Mouse (Mus musculus) heart, embryonic 15.5 days (tissue): ENCODE measurements at regions not wholly inside any gene's neighbourhood (a gene's known extent, or its start where the extent isn't known, plus 50 kb on each side); places are given as distances from the start of the nearest gene placed in this dataset.
"Not testable (repeated sequence)": the region's sequence is repeated elsewhere in the genome, so short reads cannot be mapped to it uniquely, and the experiment has no call there.

ENCODE experiments used
- ATAC-seq: fragments of 200-750 bp; cut with Nextera tagmentation; replicated peaks from 2 replicates; pipeline ENCODE4 v1.8.0; 2017; ENCODE audit warnings: low read depth, moderate TSS enrichment; ENCODE audit not compliant: insufficient number of reproducible peaks, insufficient read depth, low FRiP score
- H3K27ac ChIP-seq: fragments of 300-500 bp; sonication (generic); 2 replicates; pipeline ENCODE4 v1.5.1; 2015; ENCODE audit warnings: mild to moderate bottlenecking, inconsistent platforms
- H3K27me3 ChIP-seq: fragments of 300-500 bp; sonication (generic); 2 replicates; pipeline ENCODE4 v1.6.1; 2015; ENCODE audit warnings: inconsistent platforms
- H3K36me3 ChIP-seq: fragments of 300-500 bp; sonication (generic); 2 replicates; pipeline ENCODE4 v1.6.1; 2015; ENCODE audit warnings: mild to moderate bottlenecking, inconsistent platforms
- H3K4me1 ChIP-seq: fragments of 300-500 bp; sonication (generic); replicated peaks from 2 replicates; pipeline ENCODE4 v1.6.1; 2015; ENCODE audit warnings: inconsistent platforms
- H3K4me2 ChIP-seq: fragments of 300-500 bp; sonication (generic); 2 replicates; pipeline ENCODE4 v1.6.1; 2015; ENCODE audit warnings: inconsistent platforms, mild to moderate bottlenecking, moderate library complexity
- H3K4me3 ChIP-seq: fragments of 300-500 bp; sonication (generic); 2 replicates; pipeline ENCODE4 v1.5.1; 2015; ENCODE audit warnings: mild to moderate bottlenecking, inconsistent platforms
- H3K9ac ChIP-seq: fragments of 300-500 bp; sonication (generic); 2 replicates; pipeline ENCODE4 v1.6.1; 2015; ENCODE audit warnings: mild to moderate bottlenecking, inconsistent platforms
- H3K9me3 ChIP-seq: fragments of 300-500 bp; sonication (generic); replicated peaks from 2 replicates; pipeline ENCODE4 v1.6.1; 2016; ENCODE audit warnings: inconsistent platforms
- WGBS: fragments of 180-500 bp; shearing (Covaris S2); methylation state at CpG from one replicate; pipeline ENCODE4 v1.1.7; 2015; ENCODE audit warnings: mixed read lengths; 5-methylcytosine and 5-hydroxymethylcytosine counted together

DNA sequence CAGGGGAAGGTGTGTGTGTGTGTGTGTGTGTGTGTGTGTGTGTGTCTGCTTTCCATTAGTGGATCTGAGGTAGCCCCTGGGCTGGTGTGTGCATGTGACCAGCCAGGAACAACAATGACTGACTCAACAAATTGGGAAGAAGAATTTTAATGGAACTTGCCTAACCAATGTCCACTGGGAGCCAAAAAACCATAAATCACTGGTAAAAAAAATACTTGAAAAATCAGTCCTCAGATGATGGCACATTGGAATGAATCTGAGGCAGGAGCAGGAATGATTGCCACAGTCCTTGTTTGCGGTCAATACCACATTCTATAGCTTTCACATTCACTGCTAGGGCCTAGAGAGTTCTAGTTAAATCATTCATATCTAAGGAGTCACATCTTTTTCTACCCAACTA lies 487.8 kb downstream of the Ets1 start:
- H3K4me2 ChIP-seq, result no peak overlapping the region
- H3K9ac ChIP-seq, result no peak overlapping the region
- 92% methylated on average over 1 of the region's 1 CpGs for WGBS
- no peak for ATAC-seq
- no peaks in the 10 kb centered on the region for H3K27me3 ChIP-seq
- H3K4me3 ChIP-seq, result no peak overlapping the region
- H3K4me1 ChIP-seq, result no peaks in the 10 kb centered on the region
- no peak overlapping the region for H3K27ac ChIP-seq
- H3K9me3 ChIP-seq, result no peaks in the 10 kb centered on the region
- H3K36me3 ChIP-seq, result no peaks in the 10 kb centered on the region

- WGBS, result 42% methylated on average over 1 of the region's 1 CpGs
Measured at GRCm38 (mm10) chr9:33152186-33152585, 516.2 kb downstream of the Ets1 start.

GRCm38 (mm10) chr9:33168159-33168558 lies 532.1 kb downstream of the Ets1 start:
- Histone ChIP-seq H3K9ac (no peak overlapping the region), H3K9me3 (no peaks in the 10 kb centered on the region), H3K4me1 (no peaks in the 10 kb centered on the region), H3K4me3 (no peak overlapping the region), H3K4me2 (no peak overlapping the region), H3K27ac (no peak overlapping the region), H3K27me3 (no peaks in the 10 kb centered on the region), H3K36me3 (no peaks in the 10 kb centered on the region)
- WGBS, result 62% methylated on average over 6 of the region's 6 CpGs
- no peak for ATAC-seq

More at GRCm38 (mm10) chr9:33152186-33152585, 516.2 kb downstream of the Ets1 start:
- no peak overlapping the region for H3K9ac ChIP-seq
- no peak overlapping the region for H3K4me2 ChIP-seq
- H3K4me3 ChIP-seq, result no peak overlapping the region
- no peaks in the 10 kb centered on the region for H3K4me1 ChIP-seq
- no peak overlapping the region for H3K27ac ChIP-seq
- H3K27me3 ChIP-seq, result no peaks in the 10 kb centered on the region
- H3K36me3 ChIP-seq, result no peaks in the 10 kb centered on the region
- H3K9me3 ChIP-seq, result no peaks in the 10 kb centered on the region
- ATAC-seq, result no peak

- H3K4me3 ChIP-seq, H3K9ac ChIP-seq, H3K27ac ChIP-seq, H3K27me3 ChIP-seq, H3K4me1 ChIP-seq, H3K9me3 ChIP-seq, H3K4me2 ChIP-seq, ATAC-seq, H3K36me3 ChIP-seq: not testable (repeated sequence)
- 83% methylated on average over 1 of the region's 1 CpGs for WGBS
Measured at GRCm38 (mm10) chr9:33169093-33169492, 533.1 kb downstream of the Ets1 start.

- H3K9ac ChIP-seq, result no peak overlapping the region
- no peaks in the 10 kb centered on the region for H3K27me3 ChIP-seq
- no peak overlapping the region for H3K4me3 ChIP-seq
- H3K27ac ChIP-seq, result no peak overlapping the region
- no peaks in the 10 kb centered on the region for H3K4me1 ChIP-seq
- ATAC-seq, result no peak
- H3K9me3 ChIP-seq, result no peaks in the 10 kb centered on the region
- H3K36me3 ChIP-seq, result no peaks in the 10 kb centered on the region
- H3K4me2 ChIP-seq, result no peak overlapping the region
Measured at GRCm38 (mm10) chr9:33180066-33180465, 544.0 kb downstream of the Ets1 start.

GRCm38 (mm10) chr9:33187187-33187586 lies 551.2 kb downstream of the Ets1 start:
- H3K9ac ChIP-seq, result no peak overlapping the region
- H3K27ac ChIP-seq, result no peak overlapping the region
- WGBS, result 81% methylated on average over 3 of the region's 3 CpGs
- no peak overlapping the region for H3K4me3 ChIP-seq
- no peaks in the 10 kb centered on the region for H3K36me3 ChIP-seq
- no peak overlapping the region for H3K4me2 ChIP-seq
- no peaks in the 10 kb centered on the region for H3K27me3 ChIP-seq
- no peak for ATAC-seq
- no peaks in the 10 kb centered on the region for H3K4me1 ChIP-seq
- H3K9me3 ChIP-seq, result no peaks in the 10 kb centered on the region

DNA sequence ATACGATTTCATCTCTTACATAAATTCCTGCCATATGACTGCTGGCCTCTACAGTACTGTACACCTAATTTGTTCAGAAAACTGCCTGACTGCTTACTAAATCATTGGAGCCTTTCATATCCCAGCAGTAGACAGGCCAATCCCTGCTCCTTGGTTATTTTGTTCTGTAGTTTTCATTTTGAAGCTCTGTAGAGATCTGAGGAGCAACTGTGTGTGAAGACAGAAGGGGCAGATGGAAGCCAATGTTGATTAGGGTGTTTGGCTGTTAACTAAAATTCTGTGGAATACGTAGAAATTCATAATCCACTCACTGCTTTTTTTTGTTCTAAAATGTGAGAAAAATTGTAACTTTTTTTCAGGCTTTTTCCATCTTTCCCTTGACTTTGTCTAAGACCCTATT lies 573.1 kb downstream of the Ets1 start:
- no peaks in the 10 kb centered on the region for H3K27me3 ChIP-seq
- no peak overlapping the region for H3K9ac ChIP-seq
- H3K9me3 ChIP-seq, result no peaks in the 10 kb centered on the region
- no peak for ATAC-seq
- H3K4me3 ChIP-seq, result no peak overlapping the region
- WGBS, result 83% methylated on average over 2 of the region's 2 CpGs
- H3K4me2 ChIP-seq, result no peak overlapping the region
- H3K36me3 ChIP-seq, result no peaks in the 10 kb centered on the region
- H3K27ac ChIP-seq, result no peak overlapping the region
- H3K4me1 ChIP-seq, result no peaks in the 10 kb centered on the region

GRCm38 (mm10) chr9:33214523-33214922 lies 578.5 kb downstream of the Ets1 start:
- H3K4me2 ChIP-seq, result no peak overlapping the region
- no peaks in the 10 kb centered on the region for H3K4me1 ChIP-seq
- H3K27ac ChIP-seq, result no peak overlapping the region
- 65% methylated on average over 1 of the region's 1 CpGs for WGBS
- H3K9ac ChIP-seq, result no peak overlapping the region
- no peaks in the 10 kb centered on the region for H3K36me3 ChIP-seq
- H3K27me3 ChIP-seq, result no peaks in the 10 kb centered on the region
- ATAC-seq, result no peak
- H3K4me3 ChIP-seq, result no peak overlapping the region
- no peaks in the 10 kb centered on the region for H3K9me3 ChIP-seq

- no peak overlapping the region for H3K4me2 ChIP-seq
- no peaks in the 10 kb centered on the region for H3K36me3 ChIP-seq
- no peaks in the 10 kb centered on the region for H3K27me3 ChIP-seq
- H3K9me3 ChIP-seq, result no peaks in the 10 kb centered on the region
- 70% methylated on average over 4 of the region's 4 CpGs for WGBS
- H3K4me3 ChIP-seq, result no peak overlapping the region
- no peak for ATAC-seq
- no peak overlapping the region for H3K9ac ChIP-seq
- H3K4me1 ChIP-seq, result no peaks in the 10 kb centered on the region
- no peak overlapping the region for H3K27ac ChIP-seq
Measured at GRCm38 (mm10) chr9:33220981-33221380, 585.0 kb downstream of the Ets1 start.

- Histone ChIP-seq H3K4me2 (no peak overlapping the region), H3K36me3 (no peaks in the 10 kb centered on the region), H3K4me3 (no peak overlapping the region), H3K27me3 (no peaks in the 10 kb centered on the region), H3K4me1 (no peaks in the 10 kb centered on the region), H3K27ac (no peak overlapping the region), H3K9ac (no peak overlapping the region), H3K9me3 (no peaks in the 10 kb centered on the region)
- WGBS, result 63% methylated on average over 11 of the region's 11 CpGs
- ATAC-seq, result no peak
Measured at GRCm38 (mm10) chr9:33222066-33222805, 586.2 kb downstream of the Ets1 start.

DNA sequence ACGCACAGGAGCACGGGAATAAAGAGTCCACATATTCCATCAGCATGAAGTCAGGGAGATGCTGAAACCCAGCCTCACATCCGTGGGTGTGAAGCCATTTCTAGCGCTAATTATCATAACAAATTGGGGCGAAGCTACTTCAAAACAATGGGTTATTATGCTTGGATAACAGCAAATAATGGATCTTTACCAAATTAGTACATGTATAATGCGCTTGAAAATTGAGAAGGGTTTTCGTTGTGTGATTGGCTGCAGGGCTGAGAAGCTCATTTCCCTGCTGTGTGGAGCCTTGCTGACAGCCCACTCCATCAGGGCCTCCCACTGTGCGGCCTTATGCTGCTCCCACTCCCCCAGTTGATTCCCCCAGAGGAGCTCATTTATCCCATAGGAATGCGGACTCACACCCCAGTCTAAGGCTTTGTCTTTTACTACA lies 597.7 kb downstream of the Ets1 start:
- no peak for ATAC-seq
- no peak overlapping the region for H3K4me3 ChIP-seq
- H3K27ac ChIP-seq, result no peak overlapping the region
- H3K4me2 ChIP-seq, result no peak overlapping the region
- H3K4me1 ChIP-seq, result no peaks in the 10 kb centered on the region
- no peaks in the 10 kb centered on the region for H3K27me3 ChIP-seq
- H3K36me3 ChIP-seq, result no peaks in the 10 kb centered on the region
- no peaks in the 10 kb centered on the region for H3K9me3 ChIP-seq
- H3K9ac ChIP-seq, result no peak overlapping the region
- 28% methylated on average over 9 of the region's 9 CpGs for WGBS

DNA sequence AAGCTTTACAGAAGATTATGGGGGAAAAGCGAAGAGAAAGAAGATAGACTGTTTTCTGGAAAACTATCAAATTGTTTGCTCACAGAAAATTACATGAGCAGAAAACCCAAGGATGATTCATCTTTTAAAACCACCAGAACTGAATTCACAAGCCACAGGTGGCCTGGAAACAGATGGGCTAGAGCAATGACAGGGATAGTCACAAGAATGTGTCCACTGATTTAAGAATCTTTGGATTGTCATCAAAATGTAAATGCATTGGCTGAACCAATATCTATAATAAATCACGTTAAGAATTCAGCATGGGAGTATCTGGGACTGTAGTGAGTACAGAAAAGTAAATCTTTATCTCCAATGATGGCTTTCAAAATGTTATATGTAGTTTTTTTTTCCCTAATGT lies 602.2 kb downstream of the Ets1 start:
- WGBS, result 77% methylated on average over 2 of the region's 2 CpGs
- Histone ChIP-seq H3K4me3 (no peak overlapping the region), H3K36me3 (no peaks in the 10 kb centered on the region), H3K27ac (no peak overlapping the region), H3K9me3 (no peaks in the 10 kb centered on the region), H3K9ac (no peak overlapping the region), H3K27me3 (no peaks in the 10 kb centered on the region), H3K4me2 (no peak overlapping the region), H3K4me1 (no peaks in the 10 kb centered on the region)
- no peak for ATAC-seq
